Mouse (Mus musculus) left cerebral cortex, adult 2 months (tissue): ENCODE measurements around the gene Ctnnd2. TPM values are rescaled to one million over a fixed set of nuclear protein-coding genes. Genes with fewer than 3 reads are reported as not detected.

Source experiments
- DNase-seq, 2 experiments: peaks; one replicate each; pipeline ENCODE4 v3.0.0; 2021 to 2022; ENCODE audit warnings: low spot score in 2 of 2, mixed read lengths in 1 of 2; ENCODE audit errors: extremely low spot score in 1 of 2
- H3K27ac ChIP-seq: fragments of 200-600 bp; 2 replicates; pipeline ENCODE4 v1.8.1; 2022
- H3K4me3 ChIP-seq: fragments of 200-600 bp; 2 replicates; pipeline ENCODE4 v1.8.1; 2022
- CTCF ChIP-seq: fragments of 200-600 bp; IDR thresholded peaks from 2 replicates; pipeline ENCODE4 v1.8.1; 2022; ENCODE audit warnings: antibody characterized with exemption, mild to moderate bottlenecking, moderate library complexity
- intact Hi-C: fragments of 180-260 bp; cut with DNase I; formaldehyde crosslinking; loops from one replicate; pipeline ENCODE4 v1.15.1; 2025
- total RNA-seq, 2 experiments: library from RNA; stranded (reverse); gene quantifications; 2 replicates each; pipeline ENCODE4 v1.2.3; 2021

Gene Ctnnd2
- total RNA-seq, 2 experiments from 2014 or later = 274 to 276 TPM

DNA sequence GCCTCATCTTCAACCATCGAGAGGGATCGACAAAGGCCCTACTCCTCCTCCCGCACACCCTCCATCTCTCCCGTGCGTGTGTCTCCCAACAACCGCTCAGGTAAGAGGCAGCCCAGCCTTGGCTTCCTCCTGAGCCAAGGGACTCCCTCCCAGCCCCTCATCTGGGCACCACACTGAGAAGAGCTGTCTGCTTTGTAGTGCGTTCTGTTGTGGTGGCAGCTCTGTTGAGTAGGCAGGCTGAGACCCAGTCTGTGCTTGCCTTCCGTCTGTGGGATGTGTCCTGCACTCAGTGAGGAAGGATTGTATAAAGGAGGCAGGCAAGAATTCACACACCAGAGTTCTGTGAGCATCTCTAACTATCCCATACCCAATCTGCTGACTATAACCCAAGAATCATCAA, 832.6 kb downstream of the Ctnnd2 start:
- H3K4me3 ChIP-seq = no peak overlapping the region
- no peak overlapping the region for H3K27ac ChIP-seq
- DNase-seq = no peak
- intact Hi-C loops = no loop called here
- no peak for TF ChIP-seq CTCF

DNA sequence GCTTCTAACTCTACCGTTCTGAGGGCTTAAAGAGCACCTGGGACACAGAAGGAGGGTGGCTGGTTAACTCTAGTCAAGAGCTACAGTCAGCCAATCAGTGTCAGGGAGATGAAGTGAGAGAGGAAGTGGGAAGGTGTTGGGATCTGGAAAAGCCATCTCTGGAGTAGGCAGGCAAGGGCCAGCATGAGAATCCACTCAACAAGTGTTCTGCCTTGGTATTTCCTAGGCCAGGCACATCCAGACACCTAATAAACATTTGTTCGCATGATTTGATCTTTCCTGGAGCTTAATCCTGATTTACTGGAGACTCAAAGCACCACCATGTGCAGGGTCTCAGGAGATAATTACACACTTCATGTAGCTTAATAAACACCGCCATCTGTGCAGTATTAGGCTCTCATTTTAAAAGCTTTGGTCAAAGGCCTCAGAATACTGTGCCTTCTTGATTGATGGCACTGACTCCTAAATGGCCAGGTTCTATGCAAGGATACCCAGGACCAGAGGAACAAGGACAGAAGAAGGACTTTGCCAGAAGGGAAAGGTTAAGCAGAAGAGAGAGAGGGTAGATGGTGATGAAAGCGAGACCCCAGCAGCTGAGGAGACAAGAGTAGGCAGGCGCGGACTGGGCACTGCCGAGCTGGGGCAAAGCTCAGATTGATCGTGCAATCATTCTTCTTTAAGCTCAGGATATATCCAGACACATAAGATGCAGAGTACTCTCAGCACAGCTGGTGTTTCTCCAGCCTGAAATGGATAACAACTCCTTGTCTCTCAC, 833.8 kb downstream of the Ctnnd2 start:
- intact Hi-C loops = no loop called here
- no peak overlapping the region for H3K4me3 ChIP-seq
- no peak for DNase-seq

DNA sequence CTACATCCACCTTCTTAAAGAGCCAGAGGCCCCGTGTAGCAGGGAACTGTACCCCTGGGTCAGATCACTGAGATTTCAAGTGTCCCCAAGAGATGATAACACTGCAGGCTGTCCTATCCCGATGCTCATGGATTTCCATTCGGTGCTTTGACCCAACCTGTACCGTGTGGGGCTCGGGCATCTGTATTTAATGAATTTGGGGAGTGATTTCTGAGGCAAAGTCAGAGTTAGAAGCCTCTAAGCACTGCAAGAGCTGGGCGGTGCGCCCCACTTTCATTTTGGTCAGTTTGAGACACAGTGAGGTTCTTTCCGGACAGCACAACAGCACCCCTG, 834.4 kb downstream of the Ctnnd2 start:
- DNase-seq = no peak
- TF ChIP-seq CTCF = no peak
- H3K27ac ChIP-seq = no peak overlapping the region
- H3K4me3 ChIP-seq = no peak overlapping the region
- intact Hi-C loops = no loop called here

More for the DNA sequence above, 833.8 kb downstream of the Ctnnd2 start:
- TF ChIP-seq CTCF = no peak
- no peak overlapping the region for H3K27ac ChIP-seq

DNA sequence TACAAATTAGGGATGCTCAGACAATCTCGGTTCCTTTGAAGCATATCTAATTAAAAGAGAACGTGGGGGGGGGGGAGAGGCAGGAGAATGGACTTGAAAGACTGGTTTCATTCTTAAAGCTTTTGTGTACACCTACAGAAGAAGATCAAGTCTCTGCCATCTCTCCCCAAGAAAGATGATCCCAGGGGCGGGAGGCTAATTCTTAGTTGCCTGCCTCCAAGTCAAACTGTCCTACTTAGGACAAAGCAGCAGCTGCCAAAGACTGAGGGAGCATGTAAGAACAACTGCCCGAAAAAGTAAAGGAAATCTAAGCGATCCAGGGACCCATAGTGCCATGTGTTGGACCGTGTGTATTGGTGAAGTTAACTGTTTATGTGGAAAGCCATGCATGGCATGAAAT, 836.2 kb downstream of the Ctnnd2 start:
- no peak overlapping the region for H3K27ac ChIP-seq
- no peak for TF ChIP-seq CTCF
- intact Hi-C loops = no loop called here
- no peak overlapping the region for H3K4me3 ChIP-seq
- DNase-seq = no peak

DNA sequence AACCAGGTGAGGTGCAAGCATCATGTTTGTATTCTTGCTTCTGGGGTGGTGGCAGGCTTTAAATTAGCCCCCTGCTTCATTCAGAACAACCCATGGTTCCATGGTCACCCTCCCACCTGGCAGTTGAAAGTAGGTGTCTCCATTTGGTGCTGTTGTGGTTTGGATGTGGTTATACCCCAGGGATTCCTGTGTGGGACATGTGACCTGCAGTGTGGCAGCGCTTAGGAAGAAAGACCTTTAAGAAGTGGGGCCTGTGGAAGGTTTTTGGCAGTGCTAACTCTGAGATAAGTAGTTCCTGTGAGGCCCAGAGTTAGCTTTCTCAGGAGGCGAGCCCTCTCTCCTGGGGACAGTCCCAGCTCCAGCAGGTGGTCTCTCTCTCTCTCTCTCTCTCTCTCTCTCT, 848.4 kb downstream of the Ctnnd2 start:
- DNase-seq = no peak
- intact Hi-C loops = no loop called here
- TF ChIP-seq CTCF = no peak
- H3K4me3 ChIP-seq = no peak overlapping the region
- H3K27ac ChIP-seq = no peak overlapping the region

DNA sequence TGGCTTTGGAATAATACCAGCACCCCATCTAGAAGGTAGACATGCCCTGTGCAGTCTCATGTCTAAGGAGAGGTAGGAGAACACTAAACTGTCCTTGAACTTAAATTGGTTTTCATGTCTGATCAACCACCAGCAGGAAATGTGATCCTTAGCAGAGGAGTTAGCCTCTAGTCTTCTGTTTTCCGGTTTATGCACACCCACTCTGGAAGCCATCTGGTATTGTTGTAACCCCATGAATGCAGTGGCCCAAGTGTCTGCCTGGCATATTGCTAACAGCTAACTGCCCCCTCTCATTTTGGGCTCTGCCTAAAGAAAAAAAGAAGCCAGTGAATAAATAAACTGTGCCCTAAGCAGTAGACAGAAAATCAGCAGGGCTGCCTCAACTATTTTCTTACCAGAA, 849.6 kb downstream of the Ctnnd2 start:
- H3K4me3 ChIP-seq = no peak overlapping the region
- H3K27ac ChIP-seq = no peak overlapping the region; the same call in 1 of the 2 replicates
- intact Hi-C loops = no loop called here
- no peak for DNase-seq
- TF ChIP-seq CTCF = no peak

DNA sequence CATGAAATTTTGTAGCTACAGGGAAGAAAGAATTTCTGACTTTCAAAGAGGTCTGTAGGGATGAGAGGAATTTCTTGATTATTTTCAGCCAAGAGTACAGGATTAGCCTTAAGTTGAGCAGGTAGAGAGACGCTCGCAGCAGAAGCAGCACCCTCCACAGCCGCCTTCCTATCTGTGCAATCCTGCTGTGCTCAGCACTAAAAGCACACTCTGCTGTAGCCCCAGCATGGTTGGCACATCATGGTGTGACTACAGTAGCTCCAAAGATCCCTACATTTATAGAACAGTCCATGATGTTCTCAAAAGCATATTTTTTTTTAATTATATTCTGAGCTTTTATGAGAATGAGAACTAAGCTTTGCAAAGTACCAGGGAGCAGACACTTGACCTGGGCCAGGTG, 850.1 kb downstream of the Ctnnd2 start:
- intact Hi-C loops = no loop called here
- no peak for DNase-seq
- TF ChIP-seq CTCF = no peak
- Histone ChIP-seq H3K4me3 (no peak overlapping the region), H3K27ac (no peak overlapping the region; the same call in 1 of the 2 replicates)

DNA sequence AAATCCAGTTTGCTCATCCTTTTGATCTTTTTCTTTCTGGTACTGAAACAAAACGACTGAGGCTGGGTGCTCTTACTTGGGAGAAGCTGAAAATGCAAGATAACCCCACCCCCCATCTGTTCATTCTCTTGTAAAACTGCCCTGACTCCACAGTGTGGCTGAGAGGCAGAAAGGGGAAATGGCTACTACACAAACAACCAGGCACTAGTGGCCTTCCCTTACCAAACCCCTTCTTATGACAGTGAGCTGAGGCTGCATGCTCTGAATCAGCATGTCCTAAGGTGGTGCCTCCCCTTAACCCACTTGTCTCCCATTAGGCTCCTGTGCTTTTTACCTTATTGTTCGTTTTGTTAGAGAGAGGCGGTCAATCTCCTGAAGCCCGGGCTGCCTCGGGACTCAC, 851.4 kb downstream of the Ctnnd2 start:
- H3K27ac ChIP-seq = no peak overlapping the region
- no peak for TF ChIP-seq CTCF
- intact Hi-C loops = no loop called here
- H3K4me3 ChIP-seq = no peak overlapping the region
- DNase-seq = no peak

DNA sequence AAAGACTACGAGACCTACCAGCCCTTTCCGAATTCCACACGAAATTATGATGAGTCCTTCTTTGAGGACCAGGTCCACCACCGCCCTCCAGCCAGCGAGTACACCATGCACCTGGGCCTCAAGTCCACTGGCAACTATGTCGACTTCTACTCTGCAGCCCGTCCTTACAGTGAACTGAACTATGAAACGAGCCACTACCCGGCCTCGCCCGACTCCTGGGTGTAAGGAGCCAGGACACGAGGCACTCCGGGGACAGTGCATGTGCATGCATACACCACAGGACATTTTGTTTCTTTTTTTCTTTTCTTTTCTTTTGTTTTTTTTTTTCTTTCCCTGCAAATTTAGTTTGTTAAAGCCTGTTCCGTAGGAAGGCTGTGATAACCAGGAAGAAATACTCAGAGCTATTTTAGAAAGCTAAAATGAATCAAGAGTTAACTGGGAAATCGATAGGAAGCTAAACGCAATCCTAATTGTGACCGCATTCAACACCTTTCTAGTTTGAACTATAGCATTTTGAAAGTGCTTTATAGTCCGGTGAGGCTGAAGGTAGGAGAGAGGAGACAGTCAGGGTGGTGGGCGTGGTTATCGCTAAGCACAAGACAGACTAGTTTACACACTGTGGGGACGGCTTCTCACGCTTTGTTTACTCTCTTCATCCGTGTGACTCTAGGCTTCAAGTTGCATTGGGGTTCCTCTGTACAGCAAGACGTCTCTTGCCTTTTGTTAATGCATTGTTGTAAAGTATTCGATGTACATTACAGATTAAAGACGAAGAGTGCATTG, 855.2 kb downstream of the Ctnnd2 start:
- TF ChIP-seq CTCF = no peak
- DNase-seq = no peak

DNA sequence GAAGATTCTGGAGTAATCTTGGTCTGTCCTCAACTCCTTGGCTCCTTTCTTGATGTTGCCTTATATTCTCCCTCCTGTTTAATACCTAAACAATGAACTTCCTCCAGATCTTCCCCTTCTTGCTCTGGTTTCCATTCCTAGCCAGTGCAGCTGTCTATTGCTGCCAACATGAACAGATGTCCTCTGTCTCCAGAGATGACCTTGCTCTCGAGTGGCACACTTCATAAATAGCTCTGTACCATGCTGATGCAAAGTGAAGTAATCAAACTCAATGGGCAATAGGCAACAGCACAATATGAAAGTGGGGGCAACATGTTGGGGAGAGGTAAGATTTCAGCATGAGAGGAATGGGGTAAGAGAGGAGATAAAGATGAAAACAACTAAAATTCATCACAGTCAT, 872.6 kb downstream of the Ctnnd2 start:
- no peak for TF ChIP-seq CTCF
- no peak for DNase-seq
- intact Hi-C loops = no loop called here
- H3K27ac ChIP-seq = no peak overlapping the region
- no peak overlapping the region for H3K4me3 ChIP-seq

More for the DNA sequence above, 855.2 kb downstream of the Ctnnd2 start:
- intact Hi-C loops = no loop called here
- Histone ChIP-seq H3K27ac (no peak overlapping the region), H3K4me3 (no peak overlapping the region)

DNA sequence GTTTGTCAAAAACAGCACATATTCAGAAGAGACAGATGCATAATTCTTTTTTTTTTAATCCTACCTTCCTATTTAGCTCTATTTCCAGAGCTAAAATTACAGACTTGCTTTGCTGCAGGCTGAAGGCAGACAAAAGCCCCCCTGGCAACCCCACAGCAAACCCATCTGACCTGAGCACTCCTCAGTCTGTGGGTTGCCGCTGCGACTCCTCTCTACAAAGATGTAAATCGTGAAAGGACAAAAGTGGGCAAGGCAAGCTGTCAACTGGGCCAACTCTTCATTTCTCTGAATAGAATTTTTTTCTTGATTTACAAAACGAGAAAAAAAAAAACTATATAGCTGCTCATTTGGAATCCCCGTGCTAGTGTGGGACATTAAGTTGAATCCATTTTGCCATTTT, 879.1 kb downstream of the Ctnnd2 start:
- intact Hi-C loops = no loop called here
- Histone ChIP-seq H3K4me3 (no peak overlapping the region), H3K27ac (no peak overlapping the region)
- TF ChIP-seq CTCF = no peak
- DNase-seq = no peak

DNA sequence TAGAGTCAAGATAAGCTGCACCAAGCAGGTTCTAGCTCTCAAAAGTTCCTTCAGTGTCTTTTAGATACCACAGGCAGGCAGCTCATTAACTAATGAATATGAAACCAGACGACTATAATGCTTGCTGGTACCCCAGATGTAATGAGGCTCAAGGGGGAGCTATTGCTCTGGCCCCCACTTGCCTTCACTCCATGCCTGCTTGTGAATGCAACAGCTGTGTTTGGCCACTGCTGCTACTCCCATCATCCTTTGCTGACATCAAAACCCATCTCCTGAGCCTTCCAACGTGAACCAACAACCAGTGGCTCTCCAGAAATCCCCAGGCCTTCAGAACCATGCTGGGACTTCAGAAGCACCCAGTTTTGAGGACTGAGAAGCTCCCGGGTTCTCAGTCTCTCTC, 883.8 kb downstream of the Ctnnd2 start:
- intact Hi-C loops = no loop called here
- TF ChIP-seq CTCF = no peak; the same call in 1 of the 2 replicates
- no peak overlapping the region for H3K27ac ChIP-seq
- H3K4me3 ChIP-seq = no peak overlapping the region
- no peak for DNase-seq

DNA sequence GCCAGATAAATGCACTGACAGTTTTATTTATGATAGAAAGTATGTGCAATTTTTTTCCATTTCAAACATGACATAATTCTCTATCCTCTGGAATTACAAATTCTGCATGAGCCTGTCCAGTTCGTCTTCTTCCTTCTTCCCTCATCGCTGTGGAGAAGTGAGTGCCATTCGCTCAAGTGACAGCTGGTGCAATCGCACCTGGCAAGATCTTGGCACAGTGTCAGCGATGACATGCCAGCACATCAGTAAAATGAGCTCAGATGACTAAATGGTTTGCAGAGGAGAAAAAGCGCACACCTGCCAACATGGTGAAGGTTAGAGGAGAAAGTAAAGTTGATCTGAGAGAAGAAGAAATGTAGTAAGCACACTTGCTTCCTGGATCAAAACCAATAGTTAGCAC, 885.9 kb downstream of the Ctnnd2 start:
- H3K4me3 ChIP-seq = no peak overlapping the region
- intact Hi-C loops = no loop called here
- no peak for DNase-seq
- H3K27ac ChIP-seq = no peak overlapping the region
- no peak for TF ChIP-seq CTCF
